Mouse (Mus musculus): Measurements from ENCODE around the gene Rpap3.

GRCm38 (mm10) chr15:97749397-97749796 is 43.8 kb upstream of the Rpap3 start:
- TF ChIP-seq CTCF (IDR thresholded peaks at IDR 0.05; ENCODE audit: extremely low read depth, insufficient read depth, low read length) (no peak), POLR2A (IDR thresholded peaks at IDR 0.05; ENCODE audit: extremely low read depth, insufficient read depth, low read length) (no peak)

All from cortical plate, adult 2 months (tissue).